26 mouse cellular contexts compared by ENCODE assay signal in the genomic region with DNA sequence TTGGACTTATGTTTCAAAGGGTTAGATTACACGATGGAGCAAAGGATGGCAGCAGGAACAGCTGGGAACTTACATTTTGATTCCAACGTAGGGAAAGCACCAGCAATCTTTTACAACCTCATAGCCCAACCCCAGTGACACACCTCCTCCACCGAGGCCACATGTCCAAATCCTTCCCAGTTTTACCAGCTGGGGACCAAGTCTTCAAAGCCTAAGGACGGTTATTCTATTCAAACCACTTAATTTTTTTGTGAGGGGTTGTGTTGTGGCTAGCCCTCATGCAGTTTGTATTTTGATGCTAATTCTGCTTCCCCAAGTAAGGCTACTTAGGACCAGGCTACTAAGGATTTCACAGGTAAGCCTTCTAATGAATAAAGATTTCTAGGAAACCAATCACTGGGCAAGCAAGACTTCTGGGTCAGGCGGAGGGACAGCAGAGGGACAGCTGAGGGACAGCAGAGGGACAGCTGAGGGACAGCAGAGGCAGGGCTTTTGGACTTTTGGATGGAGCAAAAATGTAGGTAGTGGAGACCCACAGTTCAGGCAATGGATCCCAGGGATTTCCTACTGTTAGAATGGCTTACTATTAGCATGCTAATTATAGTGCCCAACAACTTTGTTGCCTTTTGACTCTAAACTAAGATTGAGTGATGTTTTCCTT. TPM values are rescaled to one million over a fixed set of nuclear protein-coding genes. Genes with fewer than 3 reads are reported as not detected.
DNase-seq lines count a peak whose midpoint lies in the region; TF ChIP-seq lines count a peak whose summit lies in the region.
"Had no signal": no experiment of that assay in that cellular context is flagged by ENCODE, and none has a peak within 500 bp of the region (broad histone marks: within the 10 kb centered on the region; RNA-seq: fewer than 3 reads in every experiment).

No protein-coding gene starts in this region.

- no peaks in the 10 kb centered on the region for H3K36me3 ChIP-seq in ES-Bruce4 (ENCODE audit: control insufficient read depth, insufficient read depth, low read length, poor library complexity, severe bottlenecking)
- H3K36me3 ChIP-seq: embryonic facial prominence, embryonic 12.5 days; embryonic facial prominence, embryonic 15.5 days; heart, embryonic 12.5 days; heart, embryonic 15.5 days; hindbrain, embryonic 10.5 days; hindbrain, embryonic 13.5 days had no signal

- peak overlapping the region; percentile 48 for H3K27ac ChIP-seq in ES-Bruce4 (ENCODE audit: insufficient read depth, low read length)
- H3K27ac ChIP-seq: embryonic facial prominence, embryonic 12.5 days; embryonic facial prominence, embryonic 15.5 days; heart, embryonic 15.5 days; hindbrain, embryonic 10.5 days; hindbrain, embryonic 13.5 days had no signal

- TF ChIP-seq POLR2A in ES-Bruce4 (IDR thresholded peaks at IDR 0.05; ENCODE audit: insufficient read depth, low read length), result no peak

- no peaks in the 10 kb centered on the region for H3K9me3 ChIP-seq in ES-Bruce4 (replicated peaks; ENCODE audit: control insufficient read depth, insufficient read depth, low read length, poor library complexity, severe bottlenecking)
- H3K9me3 ChIP-seq: embryonic facial prominence, embryonic 12.5 days; embryonic facial prominence, embryonic 15.5 days; heart, embryonic 12.5 days; heart, embryonic 15.5 days; hindbrain, embryonic 10.5 days; hindbrain, embryonic 13.5 days had no signal

- TF ChIP-seq EP300 in ES-Bruce4 (IDR thresholded peaks at IDR 0.05; ENCODE audit: insufficient read depth, low read depth, low read length), result no peak

- H3K9ac ChIP-seq in ES-Bruce4 (ENCODE audit: low read depth, poor library complexity, severe bottlenecking), result peak overlapping the region; percentile 21; the same call in 1 of the 2 replicates
- H3K9ac ChIP-seq: embryonic facial prominence, embryonic 12.5 days; embryonic facial prominence, embryonic 15.5 days; forebrain, postnatal 0 days; heart, embryonic 12.5 days; heart, embryonic 15.5 days; hindbrain, embryonic 13.5 days had no signal

- peak; percentile 75 for DNase-seq in heart, adult 11 months
- no peak for DNase-seq in heart, adult 18-20 months
- DNase-seq in R1 (ENCODE audit: low read depth, low spot score), result peak; percentile 79
- no peak for DNase-seq in urinary bladder, postnatal 14 days (ENCODE audit: low spot score)
- no peak for DNase-seq in MN1 (ENCODE audit: low spot score)
- no peak for DNase-seq in kidney, adult 11 months
- DNase-seq: adrenal gland, adult 2 months; adrenal gland, postnatal 14 days; B cell, adult 2 months; cerebellum, adult 11 months; cerebellum, adult 2 months; cerebellum, adult 9-11 months; cerebellum, postnatal 25 days; forebrain, postnatal 0 days; gastrocnemius, postnatal 10 days; gastrocnemius, postnatal 36 days; heart, postnatal 10 days; heart, postnatal 36 days had no signal

- no peaks in the 10 kb centered on the region for H3K27me3 ChIP-seq in ES-Bruce4 (ENCODE audit: control insufficient read depth, insufficient read depth, low read length, poor library complexity, severe bottlenecking)
- H3K27me3 ChIP-seq: CH12.LX; embryonic facial prominence, embryonic 12.5 days; embryonic facial prominence, embryonic 15.5 days; heart, embryonic 12.5 days; heart, embryonic 15.5 days; hindbrain, embryonic 13.5 days had no signal

- no peak overlapping the region for H3K4me3 ChIP-seq in ES-Bruce4 (ENCODE audit: low read depth, low read length)
- H3K4me3 ChIP-seq: embryonic facial prominence, embryonic 12.5 days; embryonic facial prominence, embryonic 15.5 days; heart, embryonic 12.5 days; heart, embryonic 15.5 days; hindbrain, embryonic 10.5 days; hindbrain, embryonic 13.5 days had no signal

- no peak for TF ChIP-seq CTCF in ES-Bruce4 (IDR thresholded peaks at IDR 0.05; ENCODE audit: low read depth, low read length)

- peaks cover 7% of the 10 kb centered on the region for H3K4me1 ChIP-seq in ES-Bruce4 (ENCODE audit: control insufficient read depth, insufficient read depth, low read length)
- H3K4me1 ChIP-seq: embryonic facial prominence, embryonic 12.5 days had no signal

RNA-seq across cellular contexts. Expression of gene Ap4s1, which starts 19.5 kb away (rescaled TPM):
- 10 to 100 TPM; 59.1 to 60.9 TPM for total RNA-seq in heart, adult 18-20 months (2021)
- polyA plus RNA-seq in ES-Bruce4 (2011; ENCODE audit: insufficient read depth, insufficient read length, low read depth, missing spikeins), result 10.2 and 11.3 TPM in 2 replicates

RNA-seq across cellular contexts. Expression of gene Strn3, which starts 20.3 kb away (rescaled TPM):
- 100 to 1,000 TPM; 102 to 109 TPM for total RNA-seq in heart, adult 18-20 months (2021)
- 106 and 109 TPM in 2 replicates for polyA plus RNA-seq in ES-Bruce4 (2011; ENCODE audit: insufficient read depth, insufficient read length, low read depth, missing spikeins)

Comparison
In these comparisons a context has a peak if more than half of its experiments do, and no peak if none do; other contexts are left out.
1. DNase-seq: peak in heart, adult 11 months (single experiment) and R1 (single experiment); none in heart, adult 18-20 months (0 of 2), urinary bladder, postnatal 14 days (single experiment), MN1 (single experiment) and kidney, adult 11 months (single experiment).